Mouse (Mus musculus) lung, adult 2 months (tissue): ENCODE measurements around the gene Taf1c.

Experiments
- CTCF ChIP-seq: fragments of 200-500 bp; IDR thresholded peaks from 2 replicates; pipeline ENCODE4 v1.5.1; 2011; ENCODE audit warnings: mild to moderate bottlenecking, low read length, control low read depth; ENCODE audit not compliant: insufficient read depth
- POLR2A ChIP-seq: fragments of 200-500 bp; IDR thresholded peaks from 2 replicates; pipeline ENCODE4 v1.6.1; 2011; ENCODE audit warnings: low read depth, mild to moderate bottlenecking, control low read depth, low read length, borderline replicate concordance; ENCODE audit errors: extremely low read depth

GRCm38 (mm10) chr8:119557132-119557531 lies 47.9 kb downstream of the Taf1c start:
- TF ChIP-seq CTCF (no peak), POLR2A (no peak)
